Mouse (Mus musculus): ENCODE results near the gene Prr5l.

Gene Prr5l

DNA sequence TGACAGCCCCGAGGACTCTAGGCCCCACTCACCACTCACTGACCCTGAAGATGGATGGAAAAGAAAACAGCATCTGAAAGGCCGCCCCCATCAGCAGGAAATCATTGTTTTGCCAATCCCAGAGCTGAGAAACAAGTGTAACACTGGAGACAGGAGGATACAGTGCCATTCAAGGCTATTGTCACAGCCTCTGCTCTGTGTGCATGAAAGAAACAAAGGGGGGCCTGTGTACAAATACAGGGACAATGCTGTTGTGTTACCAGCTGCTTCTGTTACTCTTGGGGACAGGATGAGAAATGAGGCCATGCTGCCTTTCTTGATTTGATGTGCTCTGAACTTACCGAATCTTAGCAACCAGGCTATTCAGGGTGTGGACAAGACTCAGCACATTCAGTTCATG is at the start of gene Prr5l:
Gene Prr5l (minus strand): TSS at position 30 of the 400 bp plus-strand sequence.
- in situ Hi-C loops (cut with MboI, MseI), result no loop called here

DNA sequence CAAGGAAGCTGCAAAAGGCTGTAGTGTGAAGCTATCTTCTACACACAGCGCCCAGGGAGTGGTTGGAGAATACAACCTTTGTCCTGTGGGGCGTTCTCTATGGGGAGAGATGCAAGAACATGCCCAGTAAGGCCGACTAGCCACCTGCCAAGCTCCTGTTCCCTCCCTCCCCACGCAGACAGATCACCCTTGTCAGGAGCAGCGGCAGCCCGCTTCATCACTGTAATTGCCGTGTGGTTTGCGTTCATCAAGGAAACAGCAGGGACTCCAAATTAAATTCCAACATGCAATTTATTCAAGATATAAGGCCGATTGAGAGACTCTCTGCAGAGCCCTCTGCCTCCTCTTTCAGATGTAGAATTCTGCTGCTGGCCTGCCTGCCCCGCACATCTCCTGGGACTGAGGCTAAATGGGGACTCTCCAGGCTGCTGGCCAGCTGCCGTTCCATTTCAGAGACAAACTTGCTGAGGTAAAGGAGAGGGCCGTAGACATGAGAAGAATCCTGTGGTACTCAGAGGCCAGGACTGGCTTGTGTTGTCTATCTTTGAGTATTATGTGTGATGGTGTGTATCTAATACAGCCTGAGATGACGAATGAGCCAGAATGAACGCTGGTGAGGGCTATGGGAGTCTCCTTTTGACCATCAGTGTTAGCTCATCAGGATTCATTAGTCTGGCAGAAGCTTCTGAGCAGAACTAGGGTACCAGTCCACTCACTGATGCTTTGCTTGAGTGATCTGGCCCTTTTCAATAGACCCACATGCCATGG is 49.5 kb upstream of the Prr5l start:
- in situ Hi-C loops (cut with MboI, MseI), result no loop called here

- in situ Hi-C loops (cut with MboI, MseI), result no loop called here
These were observed 42.9 kb upstream of the Prr5l start for GRCm38 (mm10) chr2:101925591-101926188.

- in situ Hi-C loops (cut with MboI, MseI), result no loop called here
These were observed 42.4 kb upstream of the Prr5l start for GRCm38 (mm10) chr2:101925183-101925582.

DNA sequence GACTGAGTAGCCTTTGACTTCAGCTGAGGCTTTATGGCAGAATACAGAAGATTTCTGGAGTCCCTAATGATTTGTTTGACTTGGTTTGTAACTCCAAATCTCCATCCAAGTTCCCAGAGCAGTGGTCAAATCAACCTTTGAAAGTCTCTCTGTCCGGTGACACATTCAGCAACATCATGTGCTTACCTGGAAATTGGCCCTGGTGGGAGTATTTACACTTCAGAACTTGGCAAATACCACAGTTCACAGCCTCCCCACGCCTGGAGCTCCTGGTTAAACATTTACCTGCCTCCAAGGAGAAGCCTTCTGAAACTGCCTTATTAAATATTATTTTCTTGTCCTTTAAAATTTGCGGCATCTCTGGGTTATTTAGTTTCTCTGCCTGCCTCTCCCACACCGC is 40.4 kb upstream of the Prr5l start:
- in situ Hi-C loops (cut with MboI, MseI), result no loop called here

- in situ Hi-C loops (cut with MboI, MseI), result no loop called here
These were observed 39.5 kb upstream of the Prr5l start for GRCm38 (mm10) chr2:101922302-101922701.

- in situ Hi-C loops (cut with MboI, MseI), result no loop called here
These were observed 37.3 kb upstream of the Prr5l start for GRCm38 (mm10) chr2:101920136-101920554.

- in situ Hi-C loops (cut with MboI, MseI), result no loop called here
These were observed 35.7 kb upstream of the Prr5l start for GRCm38 (mm10) chr2:101918518-101918917.

GRCm38 (mm10) chr2:101909326-101910080 is 26.7 kb upstream of the Prr5l start:
- in situ Hi-C loops (cut with MboI, MseI), result loop anchor here (5.0 kb wide), 2 partner anchors 293 to 543 kb away; partner anchors contain the start of gene Fjx1 (in 2 of the 2)

GRCm38 (mm10) chr2:101908773-101909172 is 25.9 kb upstream of the Prr5l start:
- in situ Hi-C loops (cut with MboI, MseI), result loop anchor here in 1 of 2 experiments (5.0 kb wide), 1 partner anchor 544 kb away; the partner anchor contains the start of gene Fjx1

DNA sequence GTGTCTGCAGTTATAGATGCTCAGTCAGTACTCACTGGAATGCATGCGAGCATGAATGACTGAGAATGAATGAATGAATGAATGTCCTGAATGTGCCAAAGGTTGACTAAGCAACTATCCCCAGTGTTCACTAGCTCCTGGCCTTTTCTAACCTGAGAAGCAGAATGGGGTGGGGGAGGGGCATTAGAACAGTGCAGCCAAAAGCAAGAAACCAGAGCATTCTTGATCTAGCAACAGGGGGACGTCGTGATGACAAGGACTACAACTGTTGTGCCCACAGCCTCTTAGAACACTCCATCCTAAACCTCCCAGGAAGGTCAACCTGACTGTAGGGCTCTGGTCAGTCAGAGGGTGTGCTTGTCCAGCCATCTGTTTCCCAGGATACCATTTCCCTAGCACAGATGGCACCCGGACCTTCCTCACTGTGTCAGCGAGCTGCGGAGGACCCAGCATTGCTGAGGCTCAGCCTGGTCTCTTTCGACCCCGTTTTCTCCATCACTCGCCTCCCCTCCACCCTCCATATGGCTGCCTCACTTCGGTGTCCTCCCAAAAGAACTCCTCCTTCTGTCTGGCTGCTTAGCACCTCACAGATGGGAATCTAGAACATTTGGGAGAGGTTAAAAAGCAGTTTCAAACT is 24.7 kb upstream of the Prr5l start:
- in situ Hi-C loops (cut with MboI, MseI), result loop anchor here in 1 of 2 experiments (5.0 kb wide), 1 partner anchor 545 kb away; the partner anchor contains the start of gene Fjx1

GRCm38 (mm10) chr2:101906379-101906690 is 23.5 kb upstream of the Prr5l start:
- in situ Hi-C loops (cut with MboI, MseI), result loop anchor here in 1 of 2 experiments (5.0 kb wide), 1 partner anchor 546 kb away; the partner anchor contains the start of gene Fjx1

DNA sequence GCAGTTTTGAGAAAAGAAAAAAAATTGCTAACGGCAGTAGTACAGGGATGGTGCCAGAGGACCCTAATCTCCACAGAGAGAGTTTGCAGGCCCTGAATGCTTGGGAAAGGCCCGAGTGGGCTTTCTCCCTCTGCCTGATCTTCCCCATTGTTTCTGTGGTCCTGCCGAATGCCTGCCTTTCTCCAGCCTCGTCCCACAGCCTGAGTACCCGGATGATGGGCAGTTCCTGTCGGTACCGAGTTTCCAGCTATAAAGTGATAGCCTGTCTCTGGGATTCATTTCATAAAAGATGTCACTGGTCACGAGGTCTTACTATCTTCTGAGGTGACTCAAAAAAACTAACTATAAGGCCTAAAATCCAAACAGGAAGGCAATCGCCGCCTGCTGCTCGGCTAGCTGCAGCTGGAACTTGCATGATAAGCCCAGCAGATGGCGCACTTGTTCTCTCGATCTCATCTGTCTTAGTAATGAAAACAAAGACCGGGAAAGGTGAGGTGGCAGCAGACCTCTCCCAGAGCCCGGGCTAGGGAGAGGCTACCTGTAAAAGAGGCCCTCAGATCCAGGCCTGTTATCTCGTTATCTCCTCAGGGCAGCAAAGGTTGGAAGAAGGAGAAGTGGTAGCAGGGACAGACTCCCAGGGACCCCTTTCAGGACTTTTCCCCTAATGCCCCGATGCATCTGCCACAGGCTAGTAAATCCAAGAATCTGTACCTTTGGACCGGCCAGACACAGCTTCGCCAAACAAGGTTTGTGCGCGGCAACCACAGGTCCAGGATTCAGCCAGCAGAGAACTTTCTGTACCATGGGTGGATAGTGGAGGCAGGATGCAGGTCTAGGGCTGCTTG is 22.9 kb upstream of the Prr5l start:
- in situ Hi-C loops (cut with MboI, MseI), result loop anchor here in 1 of 2 experiments (5.0 kb wide), 1 partner anchor 547 kb away; the partner anchor contains the start of gene Fjx1

GRCm38 (mm10) chr2:101902196-101902595 is 19.4 kb upstream of the Prr5l start:
- in situ Hi-C loops (cut with MboI, MseI), result no loop called here

DNA sequence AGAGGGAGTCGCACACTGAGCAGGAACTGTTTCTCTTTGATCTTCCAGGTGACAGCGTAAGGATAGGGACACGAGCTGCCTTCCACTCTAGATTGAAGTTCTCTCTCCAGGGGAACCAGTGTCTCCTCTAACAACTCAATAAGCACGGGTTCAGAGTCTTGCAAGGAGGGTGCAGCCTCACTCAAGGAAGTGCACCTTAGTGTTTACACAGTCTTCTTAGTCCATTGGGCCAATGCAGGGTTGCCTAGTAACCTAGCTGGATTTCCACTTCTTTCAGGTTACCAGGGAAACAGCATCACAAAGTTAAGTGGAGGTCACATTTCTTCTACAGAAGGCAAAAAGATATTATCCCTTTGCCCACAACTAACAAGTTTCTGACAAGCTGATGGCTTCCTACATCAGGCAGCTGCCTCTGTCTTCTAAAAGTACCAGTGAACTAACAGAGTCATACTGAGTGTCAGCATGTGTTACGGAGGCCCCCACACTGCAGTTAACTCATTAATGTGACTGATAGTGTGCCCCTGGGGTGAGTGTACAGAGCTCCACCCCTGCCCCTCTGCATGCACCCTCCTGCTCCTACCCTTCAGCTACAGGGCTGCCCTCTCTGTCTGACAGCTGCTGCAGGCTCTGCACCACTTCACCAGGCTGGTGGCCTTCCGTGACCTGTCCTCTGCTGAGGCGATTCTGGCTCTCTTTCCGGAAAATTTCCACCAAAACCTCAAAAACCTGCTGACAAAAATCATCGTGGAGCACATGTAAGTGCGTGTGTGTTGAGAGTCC is 13.8 kb upstream of the Prr5l start:
- in situ Hi-C loops (cut with MboI, MseI), result no loop called here

- in situ Hi-C loops (cut with MboI, MseI), result no loop called here
These were observed 11.3 kb upstream of the Prr5l start for GRCm38 (mm10) chr2:101894126-101894525.

GRCm38 (mm10) chr2:101891143-101891542 is 8.3 kb upstream of the Prr5l start:
- in situ Hi-C loops (cut with MboI, MseI), result no loop called here

- in situ Hi-C loops (cut with MboI, MseI), result no loop called here
These were observed 6.1 kb upstream of the Prr5l start for GRCm38 (mm10) chr2:101888886-101889285.

GRCm38 (mm10) chr2:101885768-101886438 is 3.1 kb upstream of the Prr5l start, which contains the start of gene Commd9:
Commd9 (plus strand) TSS chr2:101886247.
- in situ Hi-C loops (cut with MboI, MseI), result no loop called here

All from T-helper 17 cell (primary cell).